Mouse (Mus musculus): Measurements from ENCODE around the gene Glrx3. TPM values are rescaled to one million over a fixed set of nuclear protein-coding genes. Genes with fewer than 3 reads are reported as not detected.

Gene Glrx3
- total and polyA plus RNA-seq, 2 experiments from 2014 or later, result 158 to 233 TPM

DNA sequence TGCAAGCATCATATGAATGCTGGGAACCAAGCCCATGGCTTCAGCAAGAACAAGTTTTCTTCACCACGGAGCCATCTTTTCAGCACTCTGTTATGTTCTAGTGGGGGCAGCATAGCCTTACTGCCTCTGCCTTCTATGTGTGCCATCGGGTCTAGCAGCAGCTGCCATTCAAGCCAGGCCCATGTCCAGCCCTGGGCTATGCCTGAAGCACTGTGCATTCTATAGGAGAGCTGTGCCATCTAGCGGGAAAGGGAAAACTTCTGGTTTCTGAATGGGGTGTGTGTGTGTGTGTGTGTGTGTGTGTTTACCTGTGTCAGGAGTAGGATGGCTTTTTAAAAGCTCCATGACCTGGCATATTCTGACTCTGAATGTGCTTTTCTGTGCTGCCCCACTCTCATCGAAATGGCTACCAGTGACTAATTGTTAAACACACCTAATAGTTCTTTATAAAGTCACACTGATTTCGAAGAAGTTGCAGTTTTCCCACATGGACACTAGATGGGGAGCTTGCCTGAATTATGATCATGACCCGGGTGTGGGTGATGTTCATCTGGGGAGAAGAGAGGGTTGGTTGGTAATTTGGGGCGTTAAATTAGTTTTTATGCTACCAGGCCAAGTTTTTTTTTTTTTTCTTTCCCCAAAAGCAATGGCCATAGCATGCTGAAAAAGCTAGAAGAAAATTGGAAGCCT lies 34.2 kb downstream of the Glrx3 start:
- H3K4me3 ChIP-seq (ENCODE audit: low read depth, low read length), result no peak overlapping the region
- no peak overlapping the region for H3K9ac ChIP-seq
- no peak overlapping the region for H3K27ac ChIP-seq (ENCODE audit: low read depth, low read length)
- ATAC-seq (peak; percentile 43), DNase-seq (peak; percentile 43)
- H3K4me1 ChIP-seq (ENCODE audit: insufficient read depth), result no peaks in the 10 kb centered on the region
- no peak overlapping the region for H3K4me2 ChIP-seq (ENCODE audit: low read depth)
- 56% methylated on average over 7 of the region's 7 CpGs for WGBS
- no peaks in the 10 kb centered on the region for H3K27me3 ChIP-seq (ENCODE audit: insufficient read depth, low read length)
- no peaks in the 10 kb centered on the region for H3K9me3 ChIP-seq (ENCODE audit: low read length)
- TF ChIP-seq CTCF (IDR thresholded peaks at IDR 0.05; ENCODE audit: low read depth), result peak; percentile 50
- H3K36me3 ChIP-seq (ENCODE audit: insufficient read depth), result peaks cover 13% of the 10 kb centered on the region

- Histone ChIP-seq H3K9me3 (ENCODE audit: low read length) (no peaks in the 10 kb centered on the region), H3K4me3 (ENCODE audit: low read depth, low read length) (no peak overlapping the region), H3K36me3 (ENCODE audit: insufficient read depth) (peaks cover 13% of the 10 kb centered on the region), H3K4me1 (ENCODE audit: insufficient read depth) (no peaks in the 10 kb centered on the region), H3K9ac (no peak overlapping the region), H3K4me2 (ENCODE audit: low read depth) (no peak overlapping the region), H3K27me3 (ENCODE audit: insufficient read depth, low read length) (no peaks in the 10 kb centered on the region), H3K27ac (ENCODE audit: low read depth, low read length) (no peak overlapping the region)
- DNase-seq (no peak), ATAC-seq (no peak; the same call in 1 of the 2 replicates)
- TF ChIP-seq CTCF (IDR thresholded peaks at IDR 0.05; ENCODE audit: low read depth), result no peak
- WGBS, result 80% methylated on average over 6 of the region's 6 CpGs
Observed at GRCm38 (mm10) chr7:137472149-137472548, 34.7 kb downstream of the Glrx3 start.

- ATAC-seq, result peak; percentile 95
- Histone ChIP-seq H3K4me3 (ENCODE audit: low read depth, low read length) (peak overlapping the region; percentile 21), H3K27ac (ENCODE audit: low read depth, low read length) (no peak overlapping the region), H3K36me3 (ENCODE audit: insufficient read depth) (no peaks in the 10 kb centered on the region), H3K4me2 (ENCODE audit: low read depth) (peak overlapping the region; percentile 49), H3K9ac (0 out of 2 replicates have a peak overlapping the region, but pooled peaks have one; percentile 15), H3K27me3 (ENCODE audit: insufficient read depth, low read length) (0 out of 2 replicates have a peak, but pooled peaks cover 4% of the 10 kb centered on the region), H3K4me1 (ENCODE audit: insufficient read depth) (no peaks in the 10 kb centered on the region), H3K9me3 (ENCODE audit: low read length) (no peaks in the 10 kb centered on the region)
- peak; percentile 96 for DNase-seq
- WGBS, result 14% methylated on average over 30 of the region's 30 CpGs
- peak; percentile 100 for TF ChIP-seq CTCF (IDR thresholded peaks at IDR 0.05; ENCODE audit: low read depth)
Observed at GRCm38 (mm10) chr7:137477950-137478620, 40.7 kb downstream of the Glrx3 start.

GRCm38 (mm10) chr7:137478621-137478982 lies 41.2 kb downstream of the Glrx3 start:
- no peak for TF ChIP-seq CTCF (IDR thresholded peaks at IDR 0.05; ENCODE audit: low read depth)
- Histone ChIP-seq H3K9me3 (ENCODE audit: low read length) (no peaks in the 10 kb centered on the region), H3K27me3 (ENCODE audit: insufficient read depth, low read length) (0 out of 2 replicates have a peak, but pooled peaks cover 4% of the 10 kb centered on the region), H3K27ac (ENCODE audit: low read depth, low read length) (no peak overlapping the region), H3K4me2 (ENCODE audit: low read depth) (peak overlapping the region; percentile 49), H3K36me3 (ENCODE audit: insufficient read depth) (no peaks in the 10 kb centered on the region), H3K4me3 (ENCODE audit: low read depth, low read length) (peak overlapping the region; percentile 21), H3K4me1 (ENCODE audit: insufficient read depth) (no peaks in the 10 kb centered on the region), H3K9ac (0 out of 2 replicates have a peak overlapping the region, but pooled peaks have one; percentile 15)
- ATAC-seq (peak; percentile 47), DNase-seq (no peak)
- WGBS, result 26% methylated on average over 5 of the region's 5 CpGs

DNA sequence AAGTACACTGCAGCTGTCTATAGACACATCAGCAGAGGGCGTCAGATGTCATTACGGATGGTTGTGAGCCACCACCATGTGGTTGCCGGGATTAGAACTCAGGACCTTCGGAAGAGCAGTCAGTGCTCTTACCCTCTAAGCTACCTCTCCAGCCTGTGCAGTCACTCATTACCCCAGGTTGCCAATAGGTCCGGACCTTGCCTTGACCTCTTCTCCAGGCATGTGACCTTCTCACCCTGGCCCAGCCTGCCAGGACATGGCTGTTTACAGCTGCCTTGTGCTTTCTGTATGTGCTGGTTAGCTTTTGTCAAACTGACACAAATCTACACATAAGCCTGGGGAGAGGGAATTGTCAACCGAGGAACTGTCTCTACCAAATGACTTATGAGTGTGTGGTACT lies 43.4 kb downstream of the Glrx3 start:
- Histone ChIP-seq H3K9ac (no peak overlapping the region), H3K9me3 (ENCODE audit: low read length) (no peaks in the 10 kb centered on the region), H3K36me3 (ENCODE audit: insufficient read depth) (no peaks in the 10 kb centered on the region), H3K4me2 (ENCODE audit: low read depth) (no peak overlapping the region), H3K4me1 (ENCODE audit: insufficient read depth) (no peaks in the 10 kb centered on the region), H3K27ac (ENCODE audit: low read depth, low read length) (no peak overlapping the region), H3K27me3 (ENCODE audit: insufficient read depth, low read length) (0 out of 2 replicates have a peak, but pooled peaks cover 4% of the 10 kb centered on the region), H3K4me3 (ENCODE audit: low read depth, low read length) (no peak overlapping the region)
- no peak for TF ChIP-seq CTCF (IDR thresholded peaks at IDR 0.05; ENCODE audit: low read depth)
- DNase-seq (no peak), ATAC-seq (no peak)
- 85% methylated on average over 6 of the region's 6 CpGs for WGBS

DNA sequence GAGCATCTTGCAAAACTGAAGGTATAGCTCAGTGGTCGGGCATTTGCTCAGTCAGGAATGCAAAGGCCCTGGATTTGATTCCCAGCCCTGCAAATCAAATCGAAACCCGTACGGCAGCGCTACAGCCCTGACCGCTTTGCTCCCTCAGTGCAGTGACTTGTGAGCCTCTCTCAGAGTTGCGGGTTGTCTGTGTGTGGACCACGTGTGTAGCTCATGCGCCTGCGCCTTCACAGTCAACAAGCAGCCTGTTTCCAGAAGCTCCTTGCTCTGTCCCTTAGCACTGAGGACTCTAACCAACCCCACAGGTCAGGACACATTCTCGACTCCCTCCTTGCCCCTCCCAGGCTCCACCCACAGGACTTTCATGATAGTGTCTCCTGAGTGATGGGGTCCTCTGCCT lies 46.6 kb downstream of the Glrx3 start:
- H3K36me3 ChIP-seq (ENCODE audit: insufficient read depth), result no peaks in the 10 kb centered on the region
- no peak overlapping the region for H3K27ac ChIP-seq (ENCODE audit: low read depth, low read length)
- no peak overlapping the region for H3K9ac ChIP-seq
- H3K27me3 ChIP-seq (ENCODE audit: insufficient read depth, low read length), result no peaks in the 10 kb centered on the region
- TF ChIP-seq CTCF (IDR thresholded peaks at IDR 0.05; ENCODE audit: low read depth), result no peak
- ATAC-seq (no peak), DNase-seq (no peak)
- H3K4me1 ChIP-seq (ENCODE audit: insufficient read depth), result no peaks in the 10 kb centered on the region
- WGBS, result 92% methylated on average over 11 of the region's 11 CpGs
- no peak overlapping the region for H3K4me3 ChIP-seq (ENCODE audit: low read depth, low read length)
- H3K4me2 ChIP-seq (ENCODE audit: low read depth), result no peak overlapping the region
- H3K9me3 ChIP-seq (ENCODE audit: low read length), result no peaks in the 10 kb centered on the region

- TF ChIP-seq CTCF (IDR thresholded peaks at IDR 0.05; ENCODE audit: low read depth), result no peak
- Histone ChIP-seq H3K4me1 (ENCODE audit: insufficient read depth) (no peaks in the 10 kb centered on the region), H3K27ac (ENCODE audit: low read depth, low read length) (no peak overlapping the region), H3K4me2 (ENCODE audit: low read depth) (no peak overlapping the region), H3K9me3 (ENCODE audit: low read length) (no peaks in the 10 kb centered on the region), H3K27me3 (ENCODE audit: insufficient read depth, low read length) (no peaks in the 10 kb centered on the region), H3K36me3 (ENCODE audit: insufficient read depth) (no peaks in the 10 kb centered on the region), H3K4me3 (ENCODE audit: low read depth, low read length) (no peak overlapping the region), H3K9ac (no peak overlapping the region)
- ATAC-seq (peak; percentile 32), DNase-seq (peak; percentile 31)
- WGBS, result 68% methylated on average over 5 of the region's 5 CpGs
Observed at GRCm38 (mm10) chr7:137488391-137488790, 51.0 kb downstream of the Glrx3 start.
